Mouse (Mus musculus): ENCODE measurements at regions not wholly inside any gene's neighbourhood (a gene's known extent, or its start where the extent isn't known, plus 50 kb on each side); places are given as distances from the start of the nearest gene placed in this dataset.

GRCm38 (mm10) chr9:47338221-47338620 lies 191.8 kb upstream of the Cadm1 start:
- no peak for TF ChIP-seq SMC3 (IDR thresholded peaks at IDR 0.05; ENCODE audit: low read depth, low read length)
- TF ChIP-seq HCFC1 (IDR thresholded peaks at IDR 0.05; ENCODE audit: low read depth, low read length) = no peak
- TF ChIP-seq RAD21 (IDR thresholded peaks at IDR 0.05; ENCODE audit: low read depth, low read length) = no peak
- TF ChIP-seq CTCF (conservative IDR thresholded peaks at IDR 0.05 in 1 of 2, IDR thresholded peaks at IDR 0.05 in 1 of 2; ENCODE audit: low read depth in 2 of 2, low read length in 2 of 2) = no peak
- no peak for TF ChIP-seq POLR2A (IDR thresholded peaks at IDR 0.05; ENCODE audit: low read depth, low read length)
- TF ChIP-seq SIN3A (IDR thresholded peaks at IDR 0.05; ENCODE audit: low read length) = no peak
- TF ChIP-seq MXI1 (IDR thresholded peaks at IDR 0.05; ENCODE audit: low read depth, low read length) = no peak
- TF ChIP-seq RCOR1 (conservative IDR thresholded peaks at IDR 0.05; ENCODE audit: low read depth, low read length) = no peak
- no peak for TF ChIP-seq EP300 (IDR thresholded peaks at IDR 0.05; ENCODE audit: low read length)
- TF ChIP-seq USF1 (IDR thresholded peaks at IDR 0.05; ENCODE audit: low read depth, low read length) = no peak
- TF ChIP-seq ETS1 (conservative IDR thresholded peaks at IDR 0.05; ENCODE audit: low read depth, low read length) = no peak
- no peak for TF ChIP-seq POLR2AphosphoS2 (IDR thresholded peaks at IDR 0.05; ENCODE audit: low read depth, low read length)
